Mouse (Mus musculus): ENCODE data around the gene Nkiras2.
A peak's percentile ranks its signal among the peaks of the same experiment; 100 is the strongest.
"Not testable (repeated sequence)": the region's sequence is repeated elsewhere in the genome, so short reads cannot be mapped to it uniquely, and the experiment has no call there.

Nkiras2 gene

DNA sequence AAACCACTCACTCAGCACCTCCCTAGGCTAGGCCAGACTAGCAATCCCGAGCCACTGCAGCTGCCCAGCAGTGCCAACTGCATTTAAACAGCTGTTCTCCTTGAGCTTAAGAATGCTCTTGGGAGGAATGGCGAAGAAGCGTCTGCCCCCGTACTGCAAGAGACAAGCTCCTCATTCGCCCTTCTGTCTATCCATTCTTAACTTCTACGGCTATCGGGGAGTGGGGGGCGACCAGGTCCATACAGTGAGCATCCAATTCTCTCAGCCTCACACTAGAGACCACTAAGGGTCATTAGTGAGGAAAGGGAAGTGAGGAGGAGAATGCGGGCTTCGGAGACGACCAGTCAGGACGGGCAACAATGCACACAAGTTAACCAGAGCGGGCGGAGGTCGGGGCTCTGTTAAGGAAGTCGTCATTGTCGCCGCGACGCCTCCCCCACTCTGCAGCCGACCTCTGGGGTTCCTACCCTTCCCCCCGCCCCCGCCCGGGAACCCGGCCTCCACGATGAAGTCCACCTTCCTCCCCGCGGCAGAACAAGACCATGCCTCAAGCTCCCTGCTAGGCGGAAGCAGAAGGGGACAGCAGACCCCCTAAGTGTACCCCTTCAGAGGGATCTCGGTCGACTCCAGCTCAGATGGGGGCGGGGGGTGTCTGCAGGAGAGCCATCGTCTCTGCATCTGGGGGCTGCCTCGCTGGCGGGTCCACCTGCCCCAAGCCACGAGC is at the start of gene Nkiras2:
Gene Nkiras2 (plus strand): TSS at position 484 of the 724 bp plus-strand sequence.
- peak; percentile 67 to 77 for DNase-seq

- no peak for DNase-seq
These were observed 49.3 kb upstream of the Nkiras2 start for GRCm38 (mm10) chr11:100569789-100570188.

DNA sequence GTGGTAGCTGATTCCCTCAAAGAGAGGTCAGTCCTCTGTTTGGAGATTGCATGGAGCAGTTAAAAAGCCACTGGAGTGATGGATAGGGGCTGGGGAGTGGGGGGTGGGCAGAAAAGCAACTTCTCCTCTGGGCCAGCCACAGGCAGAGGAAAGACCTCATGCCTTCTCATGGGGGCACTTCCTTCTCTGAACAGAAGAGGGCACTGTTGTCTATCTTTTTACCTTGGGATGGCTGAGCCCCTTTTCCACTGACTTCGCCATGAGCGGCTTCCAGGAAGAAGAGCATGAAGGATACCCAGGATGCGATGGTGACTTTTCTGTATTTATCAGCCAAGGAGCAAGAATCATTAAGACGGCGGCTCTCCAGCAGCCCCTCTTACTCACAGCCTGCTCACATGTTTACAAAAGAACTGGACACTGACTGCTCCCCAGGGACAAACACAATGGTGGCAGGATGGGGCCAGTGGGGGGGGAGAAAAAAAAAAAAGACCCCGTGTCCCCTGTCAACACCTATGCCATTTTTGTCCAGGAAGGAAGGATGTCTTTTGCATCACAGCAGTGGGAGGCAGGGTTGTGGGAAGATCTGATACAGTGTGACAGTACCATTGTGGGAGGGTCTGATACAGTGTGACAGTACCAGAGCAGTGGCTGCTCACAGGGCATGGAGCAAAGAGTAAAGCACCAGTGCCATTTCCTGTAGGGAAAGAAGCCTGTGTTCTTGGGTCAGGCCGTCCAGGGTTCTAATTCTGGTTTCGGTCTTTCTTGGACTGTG is 48.4 kb upstream of the Nkiras2 start:
- peak; percentile 79 to 84 for DNase-seq

- peak in 1 of 2 experiments; percentile 23 for DNase-seq
These were observed 47.9 kb upstream of the Nkiras2 start for GRCm38 (mm10) chr11:100571202-100571567.

DNA sequence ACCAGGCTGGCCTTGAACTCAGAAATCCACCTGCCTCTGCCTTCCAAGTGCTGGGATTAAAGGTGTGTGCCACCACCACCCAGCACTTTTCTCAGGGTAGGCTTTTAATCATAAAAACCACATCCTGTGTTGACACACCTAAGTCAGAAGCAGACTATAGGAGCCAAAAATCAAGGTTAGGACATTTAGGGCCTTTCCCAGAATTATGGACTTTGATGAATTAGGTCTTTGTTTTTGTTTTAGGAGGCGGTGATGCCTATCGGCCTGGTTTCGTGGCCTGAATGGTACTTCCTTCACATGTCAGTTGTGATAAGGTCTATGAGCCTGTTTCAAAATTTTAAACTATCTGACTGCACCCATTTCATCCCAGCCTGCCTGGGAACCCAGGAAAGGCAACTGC is 44.9 kb upstream of the Nkiras2 start:
- DNase-seq: no peak

DNA sequence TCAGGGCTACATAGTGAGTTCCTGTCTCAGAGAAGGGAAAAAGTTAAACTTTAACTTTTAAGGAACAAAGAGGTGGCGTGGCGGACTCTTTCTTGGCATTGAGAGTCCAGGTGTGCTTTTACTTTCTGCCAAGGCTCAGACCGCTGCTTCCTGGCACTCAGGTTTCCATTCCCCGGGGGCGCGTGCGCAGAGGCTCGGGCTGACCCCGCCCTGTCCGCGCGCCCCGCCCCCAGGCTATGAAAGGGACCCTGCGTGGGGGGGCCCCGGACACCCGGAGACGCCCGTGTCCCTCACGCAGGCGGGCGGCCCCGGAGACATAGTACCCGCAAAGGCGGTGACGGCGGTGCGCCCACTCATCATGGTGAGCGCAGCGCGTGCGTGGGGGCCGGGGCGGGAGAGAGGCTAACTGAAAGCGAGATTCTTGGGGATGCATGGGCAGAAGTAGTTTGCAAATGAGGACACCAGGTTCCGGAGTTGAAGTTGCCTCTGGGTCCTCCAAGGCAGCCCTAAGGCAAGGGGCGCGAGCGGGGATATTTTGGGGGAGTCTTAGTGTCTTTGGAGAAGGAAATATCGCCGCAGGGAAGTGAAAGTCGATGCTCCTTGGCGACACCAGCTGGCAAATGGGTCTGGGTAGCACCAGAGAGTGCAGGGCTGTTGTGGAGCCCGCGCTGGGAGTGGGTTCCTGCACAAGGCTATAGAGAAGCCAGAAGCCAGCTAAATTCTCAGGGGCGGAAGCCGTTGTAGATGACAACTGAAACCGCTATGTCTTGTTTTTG is 44.1 kb upstream of the Nkiras2 start, which contains the start of gene Cnp:
Gene Cnp (plus strand): TSS at position 197 of the 776 bp plus-strand sequence.
- peak; percentile 86 to 92 for DNase-seq

DNA sequence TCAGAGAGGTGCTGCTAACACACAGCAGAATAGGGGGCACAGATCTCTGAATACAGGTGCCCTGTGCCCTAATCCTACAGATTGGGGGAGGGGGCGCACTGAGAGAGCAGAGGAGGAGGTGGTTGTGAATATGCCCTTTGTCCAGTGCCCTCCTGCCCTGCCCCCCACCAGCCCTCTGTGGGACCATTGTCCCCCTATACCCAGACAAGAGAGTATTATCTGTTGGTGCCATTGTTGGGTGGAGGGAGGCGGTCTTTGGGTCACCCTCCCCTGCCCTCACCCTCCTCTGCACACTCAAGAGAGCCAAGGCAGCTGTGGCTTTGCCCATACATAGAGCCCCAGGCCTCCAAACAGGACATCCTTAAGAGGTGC is 43.6 kb upstream of the Nkiras2 start:
- no peak for DNase-seq

DNA sequence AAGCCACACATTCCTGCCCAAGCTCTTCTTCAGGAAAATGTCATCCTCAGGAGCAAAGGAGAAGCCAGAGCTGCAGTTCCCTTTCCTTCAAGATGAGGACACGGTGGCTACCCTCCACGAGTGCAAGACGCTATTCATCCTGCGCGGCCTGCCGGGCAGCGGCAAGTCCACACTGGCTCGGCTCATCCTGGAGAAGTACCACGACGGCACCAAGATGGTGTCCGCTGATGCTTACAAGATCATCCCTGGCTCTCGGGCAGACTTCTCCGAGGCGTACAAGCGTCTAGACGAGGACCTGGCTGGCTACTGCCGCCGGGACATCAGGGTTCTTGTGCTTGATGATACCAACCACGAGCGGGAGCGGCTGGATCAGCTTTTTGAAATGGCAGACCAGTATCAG is 42.8 kb upstream of the Nkiras2 start:
- no peak for DNase-seq

- DNase-seq: no peak
These were observed 41.0 kb upstream of the Nkiras2 start for GRCm38 (mm10) chr11:100577852-100578599.

- no peak for DNase-seq
These were observed 39.8 kb upstream of the Nkiras2 start for GRCm38 (mm10) chr11:100579116-100579799.

DNA sequence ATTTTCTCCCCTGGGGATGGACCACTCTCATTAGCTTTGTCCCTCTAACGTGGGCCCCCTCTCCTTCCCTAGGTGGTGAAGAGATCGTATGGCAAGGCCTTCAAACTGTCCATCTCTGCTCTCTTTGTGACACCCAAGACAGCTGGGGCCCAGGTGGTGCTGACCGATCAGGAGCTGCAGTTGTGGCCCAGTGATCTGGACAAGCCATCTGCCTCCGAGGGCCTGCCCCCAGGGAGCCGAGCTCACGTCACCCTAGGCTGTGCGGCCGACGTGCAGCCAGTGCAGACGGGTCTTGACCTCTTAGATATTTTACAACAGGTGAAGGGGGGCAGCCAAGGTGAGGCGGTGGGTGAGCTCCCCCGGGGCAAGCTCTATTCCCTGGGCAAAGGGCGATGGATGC is 38.8 kb upstream of the Nkiras2 start:
- DNase-seq: no peak

- DNase-seq: peak in 1 of 2 experiments; percentile 51
These were observed 37.3 kb upstream of the Nkiras2 start for GRCm38 (mm10) chr11:100581756-100582155.

GRCm38 (mm10) chr11:100582413-100582812 is 36.6 kb upstream of the Nkiras2 start:
- not testable (repeated sequence) for DNase-seq

- DNase-seq: no peak
These were observed 36.2 kb upstream of the Nkiras2 start for GRCm38 (mm10) chr11:100582836-100583235.

DNA sequence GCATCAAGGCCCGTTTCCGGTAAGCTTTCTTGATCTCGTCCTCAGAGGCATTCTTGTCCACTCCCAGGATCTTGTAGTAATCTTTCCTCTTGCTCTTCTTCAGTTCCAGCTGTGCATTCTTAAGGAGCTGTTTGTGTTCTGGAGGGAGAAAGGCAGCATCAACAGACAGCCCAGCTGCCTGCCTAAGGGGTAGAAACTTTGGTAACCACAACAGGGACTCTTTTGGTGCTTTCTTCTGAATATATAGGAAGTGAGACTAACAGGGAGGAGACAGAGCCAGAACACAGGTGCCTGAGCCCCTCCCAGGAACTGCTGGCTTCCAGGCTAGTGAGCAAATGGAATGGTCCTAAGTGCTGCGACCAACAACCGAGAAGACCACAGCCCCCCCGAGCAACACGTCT is 34.5 kb upstream of the Nkiras2 start:
- no peak for DNase-seq

DNA sequence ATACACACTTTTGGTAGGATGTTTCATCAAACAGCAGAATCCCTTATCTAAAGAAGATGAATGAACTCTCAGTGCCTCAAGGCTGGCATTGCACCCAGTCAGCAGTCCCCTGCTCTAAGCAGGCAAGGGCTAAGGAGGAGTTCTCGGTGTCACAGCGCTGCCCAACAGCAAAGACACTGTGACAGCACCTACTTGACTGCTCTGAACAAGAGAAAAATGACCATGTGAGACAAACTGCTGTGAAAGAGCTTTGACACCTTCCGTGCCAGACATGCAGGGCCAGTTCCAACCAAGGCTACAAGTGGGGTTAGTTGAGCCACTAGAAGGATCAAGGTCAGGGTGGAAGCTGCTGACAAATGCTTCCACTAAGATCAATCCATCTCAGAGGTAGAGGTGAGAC is 33.9 kb upstream of the Nkiras2 start:
- DNase-seq: no peak

DNA sequence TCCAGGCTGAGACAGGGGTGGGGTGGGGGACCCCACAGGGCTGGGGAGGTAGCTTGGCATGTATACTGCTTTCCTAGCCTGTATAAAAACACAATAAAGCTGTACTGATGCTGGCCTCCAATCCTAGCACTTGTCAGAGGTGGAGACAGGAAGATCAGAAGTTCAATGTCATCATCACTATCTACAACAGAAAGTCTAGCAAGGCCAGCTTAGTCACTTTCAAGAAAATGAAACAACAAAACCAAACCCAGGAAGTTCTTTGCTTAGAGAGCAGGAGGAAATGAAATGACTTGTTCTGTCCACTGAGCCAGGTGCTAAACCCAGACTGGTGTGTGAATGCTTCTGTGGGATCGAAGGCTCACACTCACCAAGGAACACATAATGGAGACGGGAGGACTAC is 30.6 kb upstream of the Nkiras2 start:
- DNase-seq: no peak

- no peak for DNase-seq
These were observed 26.5 kb upstream of the Nkiras2 start for GRCm38 (mm10) chr11:100592346-100593046.

- DNase-seq: no peak
These were observed 24.4 kb upstream of the Nkiras2 start for GRCm38 (mm10) chr11:100594608-100595007.

DNA sequence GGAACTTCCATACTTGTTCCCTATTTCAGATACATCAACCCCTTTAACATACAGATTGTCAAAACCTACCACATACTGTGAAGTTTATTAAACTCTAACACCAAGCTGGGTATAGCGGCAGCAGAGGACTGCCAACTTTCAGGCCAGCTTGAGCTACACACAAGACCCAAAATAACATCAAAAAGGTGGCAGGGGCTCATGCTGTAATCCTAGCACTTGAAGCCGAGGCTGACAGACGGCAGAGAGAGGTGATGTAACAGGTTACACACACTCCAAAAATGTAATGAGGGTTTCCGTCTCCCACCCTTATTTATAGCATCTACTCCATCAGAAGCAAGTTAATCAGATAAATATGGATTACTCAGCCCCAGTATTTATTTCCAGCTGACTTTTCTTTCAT is 23.5 kb upstream of the Nkiras2 start:
- no peak for DNase-seq

GRCm38 (mm10) chr11:100598074-100598473 is 21.0 kb upstream of the Nkiras2 start:
- DNase-seq: no peak

Measured in kidney, postnatal 36 days (tissue).